Mouse (Mus musculus) thymus, adult 2 months (tissue): ENCODE results near the gene Gna13. TPM values are rescaled to one million over a fixed set of nuclear protein-coding genes. Genes with fewer than 3 reads are reported as not detected.

Experiments
- DNase-seq: peaks from one replicate; pipeline ENCODE4 v3.0.0; 2021
- H3K27ac ChIP-seq: fragments of 200-500 bp; 2 replicates; pipeline ENCODE4 v1.5.1; 2012; ENCODE audit warnings: low read length, control low read depth; ENCODE audit not compliant: control insufficient read depth, insufficient read depth
- H3K27me3 ChIP-seq: fragments of 200-500 bp; 2 replicates; pipeline ENCODE4 v1.6.1; 2012; ENCODE audit warnings: mild to moderate bottlenecking, low read length, moderate library complexity, mixed read lengths; ENCODE audit not compliant: control insufficient read depth, insufficient read depth
- H3K36me3 ChIP-seq: fragments of 200-500 bp; 2 replicates; pipeline ENCODE4 v1.6.1; 2012; ENCODE audit warnings: mild to moderate bottlenecking, low read length, moderate library complexity; ENCODE audit not compliant: control insufficient read depth, insufficient read depth
- H3K4me1 ChIP-seq: fragments of 200-500 bp; replicated peaks from 2 replicates; pipeline ENCODE4 v1.6.1; 2012; ENCODE audit warnings: low read length; ENCODE audit not compliant: control insufficient read depth, insufficient read depth
- H3K4me3 ChIP-seq: fragments of 200-500 bp; 2 replicates; pipeline ENCODE4 v1.5.1; 2012; ENCODE audit warnings: mild to moderate bottlenecking, low read length, control low read depth, moderate library complexity; ENCODE audit not compliant: control insufficient read depth, insufficient read depth
- CTCF ChIP-seq: fragments of 200-500 bp; IDR thresholded peaks from 2 replicates; pipeline ENCODE4 v1.5.1; 2012; ENCODE audit warnings: mild to moderate bottlenecking, control low read depth, low read length, moderate library complexity, borderline replicate concordance; ENCODE audit not compliant: control insufficient read depth, poor library complexity, insufficient read depth; ENCODE audit errors: extremely low read depth
- POLR2A ChIP-seq: fragments of 200-500 bp; IDR thresholded peaks from 2 replicates; pipeline ENCODE4 v1.6.1; 2012; ENCODE audit warnings: mild to moderate bottlenecking, low read length, control low read depth, moderate library complexity; ENCODE audit not compliant: control insufficient read depth, poor library complexity, insufficient read depth; ENCODE audit errors: extremely low read depth
- WGBS: fragments of 180-500 bp; shearing (Covaris S2); methylation state at CpG from one replicate; pipeline ENCODE4 v1.1.7; 2018; 5-methylcytosine and 5-hydroxymethylcytosine counted together
- polyA plus RNA-seq: library from polyadenylated mRNA; depleted of rRNA; stranded (reverse); fragments of >200 nt; gene quantifications from 2 replicates; pipeline ENCODE4 v1.2.3, GENCODE M21; 2012

Gene Gna13
- polyA plus RNA-seq, 1 experiment, result 49.6 TPM

- TF ChIP-seq CTCF (no peak), POLR2A (no peak)
- no peak overlapping the region for H3K27ac ChIP-seq
- H3K27me3 ChIP-seq, result no peaks in the 10 kb centered on the region
- no peak overlapping the region for H3K4me3 ChIP-seq
- no peaks in the 10 kb centered on the region for H3K36me3 ChIP-seq
- DNase-seq, result no peak
- peaks cover 2% of the 10 kb centered on the region; the same call in 1 of the 2 replicates for H3K4me1 ChIP-seq
- WGBS, result 94% methylated on average over 5 of the region's 5 CpGs
Measured at GRCm38 (mm10) chr11:109406431-109406830, 43.8 kb downstream of the Gna13 start.

GRCm38 (mm10) chr11:109410197-109410980 is 47.8 kb downstream of the Gna13 start:
- no peak overlapping the region for H3K27ac ChIP-seq
- H3K4me3 ChIP-seq, result no peak overlapping the region
- TF ChIP-seq CTCF (no peak), POLR2A (no peak)
- H3K36me3 ChIP-seq, result no peaks in the 10 kb centered on the region
- 0 out of 2 replicates have a peak, but pooled peaks cover 2% of the 10 kb centered on the region for H3K4me1 ChIP-seq
- DNase-seq, result no peak
- WGBS, result 94% methylated on average over 15 of the region's 15 CpGs
- H3K27me3 ChIP-seq, result no peaks in the 10 kb centered on the region

GRCm38 (mm10) chr11:109413617-109414016 is 51.0 kb downstream of the Gna13 start, which contains the start of gene 9930022D16Rik:
Gene 9930022D16Rik (plus strand): TSS chr11:109413917.
- H3K4me1 ChIP-seq, result 0 out of 2 replicates have a peak, but pooled peaks cover 2% of the 10 kb centered on the region
- H3K36me3 ChIP-seq, result no peaks in the 10 kb centered on the region
- H3K27ac ChIP-seq, result no peak within 1 kb of the TSS
- H3K27me3 ChIP-seq, result no peaks in the 10 kb centered on the region
- no peak for DNase-seq
- no peak within 1 kb of the TSS for H3K4me3 ChIP-seq
- TF ChIP-seq CTCF, result no peak
- no peak for TF ChIP-seq POLR2A
- 95% methylated on average over 6 of the region's 6 CpGs for WGBS

- Histone ChIP-seq H3K36me3 (no peaks in the 10 kb centered on the region), H3K27me3 (no peaks in the 10 kb centered on the region), H3K27ac (no peak overlapping the region), H3K4me3 (no peak overlapping the region), H3K4me1 (peaks cover 4% of the 10 kb centered on the region)
- TF ChIP-seq POLR2A (no peak), CTCF (no peak)
- WGBS, result 93% methylated on average over 5 of the region's 5 CpGs
- DNase-seq, result no peak
Measured at GRCm38 (mm10) chr11:109414802-109415201, 52.2 kb downstream of the Gna13 start.

- Histone ChIP-seq H3K4me3 (no peak overlapping the region), H3K36me3 (no peaks in the 10 kb centered on the region), H3K27ac (no peak overlapping the region), H3K27me3 (no peaks in the 10 kb centered on the region), H3K4me1 (peaks cover 9% of the 10 kb centered on the region)
- DNase-seq, result no peak
- TF ChIP-seq CTCF (no peak), POLR2A (no peak)
- WGBS, result 87% methylated on average over 8 of the region's 8 CpGs
Measured at GRCm38 (mm10) chr11:109416709-109417420, 54.2 kb downstream of the Gna13 start.

GRCm38 (mm10) chr11:109417472-109418040 is 54.9 kb downstream of the Gna13 start:
- 72% methylated on average over 9 of the region's 9 CpGs for WGBS

More at GRCm38 (mm10) chr11:109417472-109418040, 54.9 kb downstream of the Gna13 start:
- Histone ChIP-seq H3K27me3 (no peaks in the 10 kb centered on the region), H3K4me3 (no peak overlapping the region), H3K36me3 (no peaks in the 10 kb centered on the region), H3K4me1 (peaks cover 9% of the 10 kb centered on the region), H3K27ac (no peak overlapping the region)
- TF ChIP-seq POLR2A (no peak), CTCF (no peak)
- DNase-seq, result no peak
